Mouse (Mus musculus): ENCODE measurements around the gene Tmod3.

Tmod3 gene

GRCm38 (mm10) chr9:75563176-75563575 lies 3.7 kb upstream of the Tmod3 start:
- Histone ChIP-seq H3K36me3 (ENCODE audit: insufficient read depth, low read length) (no peaks in the 10 kb centered on the region), H3K9me3 (ENCODE audit: low read length) (no peaks in the 10 kb centered on the region), H3K27me3 (ENCODE audit: insufficient read depth, low read length) (peaks cover 36% of the 10 kb centered on the region), H3K4me1 (replicated peaks; ENCODE audit: low read depth, low read length) (peaks cover 31% of the 10 kb centered on the region), H3K4me3 (replicated peaks; ENCODE audit: low read length) (no peak overlapping the region)
- no peak for TF ChIP-seq NANOG (IDR thresholded peaks at IDR 0.05; ENCODE audit: borderline replicate concordance, low read length)
- no peak for TF ChIP-seq CTCF (conservative IDR thresholded peaks at IDR 0.05; ENCODE audit: low read length)
- no peak for TF ChIP-seq POU5F1 (IDR thresholded peaks at IDR 0.05; ENCODE audit: borderline replicate concordance, low read length)

GRCm38 (mm10) chr9:75561040-75561669 lies 1.7 kb upstream of the Tmod3 start:
- Histone ChIP-seq H3K4me3 (replicated peaks; ENCODE audit: low read length) (no peak overlapping the region), H3K4me1 (replicated peaks; ENCODE audit: low read depth, low read length) (peaks cover 31% of the 10 kb centered on the region)
- TF ChIP-seq POU5F1 (IDR thresholded peaks at IDR 0.05; ENCODE audit: borderline replicate concordance, low read length) (no peak), CTCF (conservative IDR thresholded peaks at IDR 0.05; ENCODE audit: low read length) (no peak), NANOG (IDR thresholded peaks at IDR 0.05; ENCODE audit: borderline replicate concordance, low read length) (no peak)

GRCm38 (mm10) chr9:75560353-75560752 lies 896 bp upstream of the Tmod3 start:
- Histone ChIP-seq H3K9me3 (ENCODE audit: low read length) (no peaks in the 10 kb centered on the region), H3K4me1 (replicated peaks; ENCODE audit: low read depth, low read length) (peaks cover 27% of the 10 kb centered on the region)
- TF ChIP-seq NANOG (IDR thresholded peaks at IDR 0.05; ENCODE audit: borderline replicate concordance, low read length) (no peak), CTCF (conservative IDR thresholded peaks at IDR 0.05; ENCODE audit: low read length) (no peak), POU5F1 (IDR thresholded peaks at IDR 0.05; ENCODE audit: borderline replicate concordance, low read length) (no peak)

More at GRCm38 (mm10) chr9:75561040-75561669, 1.7 kb upstream of the Tmod3 start:
- Histone ChIP-seq H3K36me3 (ENCODE audit: insufficient read depth, low read length) (no peaks in the 10 kb centered on the region), H3K9me3 (ENCODE audit: low read length) (no peaks in the 10 kb centered on the region), H3K27me3 (ENCODE audit: insufficient read depth, low read length) (peaks cover 26% of the 10 kb centered on the region)

GRCm38 (mm10) chr9:75558812-75559511 lies 495 bp downstream of the Tmod3 start:
- H3K4me1 ChIP-seq (replicated peaks; ENCODE audit: low read depth, low read length) = peaks cover 19% of the 10 kb centered on the region
- peak overlapping the region; percentile 93 for H3K4me3 ChIP-seq (replicated peaks; ENCODE audit: low read length)
- TF ChIP-seq CTCF (conservative IDR thresholded peaks at IDR 0.05; ENCODE audit: low read length) (no peak), NANOG (IDR thresholded peaks at IDR 0.05; ENCODE audit: borderline replicate concordance, low read length) (no peak), POU5F1 (IDR thresholded peaks at IDR 0.05; ENCODE audit: borderline replicate concordance, low read length) (no peak)
- peaks cover 22% of the 10 kb centered on the region for H3K27me3 ChIP-seq (ENCODE audit: insufficient read depth, low read length)
- H3K36me3 ChIP-seq (ENCODE audit: insufficient read depth, low read length) = no peaks in the 10 kb centered on the region
- no peaks in the 10 kb centered on the region for H3K9me3 ChIP-seq (ENCODE audit: low read length)

More at GRCm38 (mm10) chr9:75560353-75560752, 896 bp upstream of the Tmod3 start:
- Histone ChIP-seq H3K36me3 (ENCODE audit: insufficient read depth, low read length) (no peaks in the 10 kb centered on the region), H3K27me3 (ENCODE audit: insufficient read depth, low read length) (peaks cover 26% of the 10 kb centered on the region), H3K4me3 (replicated peaks; ENCODE audit: low read length) (no peak overlapping the region)

- Histone ChIP-seq H3K27me3 (ENCODE audit: insufficient read depth, low read length) (peaks cover 17% of the 10 kb centered on the region), H3K4me1 (replicated peaks; ENCODE audit: low read depth, low read length) (peaks cover 21% of the 10 kb centered on the region), H3K36me3 (ENCODE audit: insufficient read depth, low read length) (no peaks in the 10 kb centered on the region), H3K4me3 (replicated peaks; ENCODE audit: low read length) (peak overlapping the region; percentile 93), H3K9me3 (ENCODE audit: low read length) (no peaks in the 10 kb centered on the region)
- TF ChIP-seq NANOG (IDR thresholded peaks at IDR 0.05; ENCODE audit: borderline replicate concordance, low read length) = no peak
- no peak for TF ChIP-seq POU5F1 (IDR thresholded peaks at IDR 0.05; ENCODE audit: borderline replicate concordance, low read length)
- no peak for TF ChIP-seq CTCF (conservative IDR thresholded peaks at IDR 0.05; ENCODE audit: low read length)
Observed at GRCm38 (mm10) chr9:75558360-75558759, 1.1 kb downstream of the Tmod3 start.

- no peaks in the 10 kb centered on the region for H3K9me3 ChIP-seq (ENCODE audit: low read length)
- TF ChIP-seq CTCF (conservative IDR thresholded peaks at IDR 0.05; ENCODE audit: low read length) (no peak), NANOG (IDR thresholded peaks at IDR 0.05; ENCODE audit: borderline replicate concordance, low read length) (no peak), POU5F1 (IDR thresholded peaks at IDR 0.05; ENCODE audit: borderline replicate concordance, low read length) (no peak)
Observed at GRCm38 (mm10) chr9:75553719-75554118, 5.7 kb downstream of the Tmod3 start.

GRCm38 (mm10) chr9:75551342-75551741 lies 8.1 kb downstream of the Tmod3 start:
- Histone ChIP-seq H3K4me1 (replicated peaks; ENCODE audit: low read depth, low read length) (peaks cover 48% of the 10 kb centered on the region), H3K4me3 (replicated peaks; ENCODE audit: low read length) (no peak overlapping the region), H3K27me3 (ENCODE audit: insufficient read depth, low read length) (no peaks in the 10 kb centered on the region), H3K9me3 (ENCODE audit: low read length) (no peaks in the 10 kb centered on the region), H3K36me3 (ENCODE audit: insufficient read depth, low read length) (no peaks in the 10 kb centered on the region)
- TF ChIP-seq CTCF (conservative IDR thresholded peaks at IDR 0.05; ENCODE audit: low read length) (no peak), NANOG (IDR thresholded peaks at IDR 0.05; ENCODE audit: borderline replicate concordance, low read length) (no peak), POU5F1 (IDR thresholded peaks at IDR 0.05; ENCODE audit: borderline replicate concordance, low read length) (no peak)

More at GRCm38 (mm10) chr9:75553719-75554118, 5.7 kb downstream of the Tmod3 start:
- Histone ChIP-seq H3K4me1 (replicated peaks; ENCODE audit: low read depth, low read length) (peaks cover 41% of the 10 kb centered on the region), H3K4me3 (replicated peaks; ENCODE audit: low read length) (no peak overlapping the region), H3K27me3 (ENCODE audit: insufficient read depth, low read length) (no peaks in the 10 kb centered on the region), H3K36me3 (ENCODE audit: insufficient read depth, low read length) (no peaks in the 10 kb centered on the region)

- no peaks in the 10 kb centered on the region for H3K9me3 ChIP-seq (ENCODE audit: low read length)
- TF ChIP-seq CTCF (conservative IDR thresholded peaks at IDR 0.05; ENCODE audit: low read length) = no peak
- TF ChIP-seq POU5F1 (IDR thresholded peaks at IDR 0.05; ENCODE audit: borderline replicate concordance, low read length) = no peak
- no peak for TF ChIP-seq NANOG (IDR thresholded peaks at IDR 0.05; ENCODE audit: borderline replicate concordance, low read length)
- H3K4me1 ChIP-seq (replicated peaks; ENCODE audit: low read depth, low read length) = peaks cover 39% of the 10 kb centered on the region
- no peak overlapping the region for H3K4me3 ChIP-seq (replicated peaks; ENCODE audit: low read length)
- H3K27me3 ChIP-seq (ENCODE audit: insufficient read depth, low read length) = no peaks in the 10 kb centered on the region
- no peaks in the 10 kb centered on the region for H3K36me3 ChIP-seq (ENCODE audit: insufficient read depth, low read length)
Observed at GRCm38 (mm10) chr9:75549010-75549409, 10.4 kb downstream of the Tmod3 start.
